Mouse (Mus musculus) gastrocnemius, adult 18-20 months (tissue): ENCODE measurements around the gene Vmn1r193. TPM values are rescaled to one million over a fixed set of nuclear protein-coding genes. Genes with fewer than 3 reads are reported as not detected.
"Not testable (repeated sequence)": the region's sequence is repeated elsewhere in the genome, so short reads cannot be mapped to it uniquely, and the experiment has no call there.

Source experiments
- DNase-seq: peaks from one replicate; pipeline ENCODE4 v3.0.0; 2021; ENCODE audit warnings: low spot score
- long read RNA-seq, 2 experiments: library from polyadenylated mRNA; stranded (forward); transcript quantifications; one replicate each; pipeline ENCODE4 v2.0.0; 2021
- microRNA-seq: library from miRNA; unstranded; fragments of <30 nt; microRNA quantifications from one replicate; pipeline ENCODE4 v1.2.0, GENCODE M21; 2021
- total RNA-seq, 2 experiments: library from RNA; stranded (reverse); gene quantifications; 2 replicates each; pipeline ENCODE4 v1.2.3; 2021

The Vmn1r193 gene
- not detected for total RNA-seq
- long read RNA-seq, experiment 1 = 0 reads
- long read RNA-seq, experiment 2 = 0 reads

DNA sequence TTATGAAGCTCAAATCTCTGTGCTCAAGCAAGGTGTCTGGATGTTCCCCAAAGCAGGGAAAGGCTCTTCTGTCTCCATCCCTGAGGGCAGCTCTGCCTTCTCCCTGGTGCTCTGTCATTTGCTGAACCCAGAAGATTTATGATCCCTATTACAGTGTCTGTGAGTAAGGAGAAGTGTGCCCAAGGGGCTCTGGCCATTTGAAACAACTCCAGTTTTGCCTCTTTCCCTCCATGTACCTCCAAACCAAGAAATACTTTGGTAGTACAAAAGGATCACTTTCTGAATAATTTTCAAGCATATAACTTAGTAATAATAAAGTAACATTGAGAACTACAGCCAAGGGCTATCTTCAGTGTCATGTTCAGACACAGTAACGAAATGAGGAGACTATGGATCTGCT lies at the start of gene Vmn1r193:
Gene Vmn1r193, minus strand, starts transcription at position 101 of the 400 bp plus-strand sequence.
- not testable (repeated sequence) for DNase-seq

DNA sequence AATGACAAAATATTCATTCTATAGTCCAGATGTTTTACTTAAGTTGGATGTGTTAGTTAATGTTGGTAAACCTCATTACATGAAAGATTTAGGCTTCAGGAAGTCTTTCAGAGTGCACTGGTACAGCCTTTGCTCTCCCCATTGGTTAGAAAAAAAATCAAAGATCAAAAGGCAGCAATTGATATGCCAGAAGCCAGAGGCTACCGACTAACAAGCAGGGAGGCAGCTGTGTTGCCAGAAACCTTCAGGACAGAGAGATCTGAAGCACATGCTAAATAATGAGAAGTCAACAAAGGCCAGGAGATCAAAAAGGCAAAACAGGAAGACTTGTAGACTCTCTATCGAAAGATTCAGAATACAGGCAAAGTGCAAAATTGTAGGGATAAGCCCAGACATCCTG lies 48.8 kb upstream of the Vmn1r193 start:
- no peak for DNase-seq

DNA sequence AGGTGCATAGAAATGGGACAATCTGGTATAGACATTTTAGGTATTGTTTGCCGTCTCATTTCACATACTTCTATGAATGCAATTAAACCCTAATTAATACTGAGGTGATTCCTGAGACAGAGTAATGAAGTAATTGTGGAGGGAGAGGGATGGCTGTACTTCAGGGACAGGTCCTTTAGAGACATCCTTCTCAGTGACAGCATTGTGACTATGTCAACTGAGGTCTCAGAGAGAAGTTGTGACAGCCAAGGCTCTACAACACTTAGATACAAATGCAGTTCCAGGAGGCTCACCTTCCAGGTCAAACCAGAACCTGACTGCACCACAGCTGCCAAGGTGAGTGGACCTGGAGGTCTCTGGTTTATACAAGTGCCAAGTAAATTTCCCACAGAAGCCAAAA lies 47.3 kb upstream of the Vmn1r193 start, which contains the start of gene Vmn1r195:
Gene Vmn1r195, plus strand, starts transcription at position 301 of the 400 bp plus-strand sequence.
- DNase-seq = not testable (repeated sequence)

DNA sequence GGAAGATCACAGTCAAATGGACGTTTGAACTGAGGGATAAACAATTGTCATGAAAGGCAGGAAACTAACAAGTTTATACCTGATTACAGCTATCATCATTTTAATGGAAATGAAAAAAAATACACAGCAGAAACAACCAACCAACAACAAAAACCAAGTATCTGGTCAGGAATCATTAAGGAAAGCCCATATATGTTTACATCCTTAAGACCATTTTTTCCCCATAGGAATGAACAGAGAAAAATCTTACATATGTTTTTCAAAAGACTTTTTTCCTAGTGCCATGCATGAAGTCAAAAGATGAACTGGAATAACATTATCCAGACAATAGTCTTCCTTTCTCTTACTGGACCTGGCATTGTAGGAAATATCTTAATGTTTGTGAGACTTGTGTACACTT lies 21.0 kb upstream of the Vmn1r193 start, which contains the start of gene Vmn1r194:
Gene Vmn1r194, plus strand, starts transcription at position 301 of the 400 bp plus-strand sequence.
- DNase-seq = no peak

DNA sequence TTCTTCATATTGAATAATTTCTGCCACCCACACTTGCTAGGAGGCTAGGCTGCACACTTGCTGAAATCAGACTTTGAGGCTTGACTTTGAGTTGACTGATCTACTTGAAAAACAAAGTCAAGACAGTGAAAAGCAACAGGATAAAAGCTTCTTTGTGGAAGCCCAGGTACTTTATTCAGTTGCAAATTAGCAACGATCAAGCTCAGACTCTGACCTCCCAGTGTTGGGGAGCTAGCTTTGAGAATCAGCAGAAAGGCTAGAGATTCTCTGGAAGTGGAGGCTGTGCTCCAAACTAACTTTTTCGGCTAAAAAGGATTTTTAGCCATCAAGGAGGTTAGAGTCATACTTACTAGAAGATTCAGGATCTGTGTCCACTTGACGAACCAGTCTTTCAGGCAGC lies 30.2 kb downstream of the Vmn1r193 start:
- DNase-seq = not testable (repeated sequence)

DNA sequence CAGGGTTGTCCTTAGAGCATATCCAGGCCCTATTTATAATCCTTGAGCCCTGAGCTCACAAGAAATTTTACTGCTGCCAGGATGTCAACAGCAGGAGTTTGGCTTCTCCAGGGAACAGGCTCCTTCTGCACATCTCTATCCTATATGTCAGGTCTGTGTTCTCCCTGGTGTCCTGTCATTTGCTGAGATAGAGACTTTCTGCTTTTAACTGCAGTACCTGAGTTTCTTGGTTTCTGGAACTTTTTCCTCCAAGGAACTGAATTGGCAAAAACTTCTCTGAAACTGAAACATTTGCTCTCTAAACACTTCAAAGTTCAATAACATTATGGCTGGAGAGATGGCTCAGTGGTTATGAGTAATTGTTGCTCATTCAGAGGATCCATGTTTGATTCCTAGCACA lies 31.9 kb downstream of the Vmn1r193 start, which contains the start of gene Vmn1r192:
Gene Vmn1r192, minus strand, starts transcription at position 101 of the 400 bp plus-strand sequence.
- DNase-seq = no peak

DNA sequence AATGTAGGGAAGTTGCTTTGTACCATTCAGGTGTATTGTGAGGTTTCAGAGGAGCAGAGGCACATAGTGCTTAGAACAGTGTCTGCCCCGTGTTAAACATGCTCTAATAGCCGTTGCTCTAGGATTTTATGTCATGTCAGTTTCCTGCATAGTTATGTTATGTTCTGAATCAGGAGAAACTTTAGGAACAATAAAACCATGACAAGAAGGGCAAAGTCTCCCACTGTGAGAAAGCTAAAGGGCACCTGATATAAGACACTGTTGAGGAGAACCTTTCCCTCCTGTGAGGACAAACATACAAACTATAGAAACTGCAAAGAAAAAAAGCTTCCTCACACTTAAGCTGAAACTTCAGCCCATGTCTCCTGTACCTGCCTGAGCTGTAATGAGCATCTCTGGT lies 32.6 kb downstream of the Vmn1r193 start:
- no peak for DNase-seq

DNA sequence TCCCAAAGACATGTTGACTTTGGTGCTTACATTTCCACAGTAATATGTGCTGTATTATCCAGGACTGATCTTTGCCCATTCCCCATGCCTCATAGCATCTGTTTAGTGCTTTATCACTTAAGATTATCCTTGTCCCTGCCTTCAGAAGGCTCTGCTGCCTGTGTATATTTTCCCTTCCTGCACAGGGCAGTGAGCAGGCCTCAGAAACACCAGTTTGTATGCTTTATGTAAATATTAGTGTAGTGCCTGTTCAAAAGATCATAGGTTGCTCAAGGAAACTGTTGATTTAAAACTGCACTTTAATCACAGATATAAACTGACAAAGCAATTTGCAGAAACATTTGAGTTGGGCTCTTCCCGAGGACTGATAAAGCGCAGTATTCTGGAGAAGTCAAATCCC lies 33.6 kb downstream of the Vmn1r193 start:
- DNase-seq = no peak

DNA sequence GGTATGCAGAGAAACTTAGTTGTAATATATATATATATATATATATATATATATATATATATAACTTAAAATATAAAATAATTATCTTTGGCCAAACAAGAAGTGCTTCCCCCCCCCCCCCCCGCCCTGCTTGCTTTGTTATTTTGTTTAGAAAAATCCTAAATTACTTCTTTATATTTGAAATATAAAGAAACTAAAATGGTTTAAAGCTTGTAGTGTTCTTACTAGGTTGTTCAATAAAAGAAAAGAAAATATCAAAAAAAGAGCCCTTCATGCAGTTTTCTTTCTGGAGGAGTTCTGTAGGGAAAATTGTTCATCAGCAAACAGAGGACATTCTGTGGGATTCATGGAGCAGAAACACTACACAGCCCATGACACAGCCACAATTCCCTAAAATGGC lies 39.1 kb downstream of the Vmn1r193 start, which contains the start of gene Vmn1r191:
Gene Vmn1r191, minus strand, starts transcription at position 101 of the 400 bp plus-strand sequence.
- DNase-seq = no peak

DNA sequence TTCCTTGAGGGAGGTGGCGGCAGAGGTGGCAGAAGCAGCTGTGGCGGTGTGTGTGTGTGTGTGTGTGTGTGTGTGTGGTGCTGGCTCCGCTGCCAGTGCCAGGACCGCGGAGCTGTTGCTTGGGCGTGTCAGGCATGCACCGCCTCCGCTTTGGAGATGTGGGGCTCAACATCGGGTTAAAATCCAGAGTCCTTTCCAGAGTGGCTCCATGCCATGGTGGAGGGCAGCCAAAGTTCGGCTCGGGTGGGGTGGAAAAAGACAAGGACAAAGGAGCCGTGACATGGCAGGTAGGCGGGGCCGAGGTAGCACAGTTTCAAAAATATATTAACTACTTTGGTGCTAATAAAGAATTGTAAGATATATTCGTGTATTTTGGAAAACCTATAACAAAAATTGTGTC lies 54.5 kb downstream of the Vmn1r193 start:
- no peak for DNase-seq

Small RNAs within 50 kb of the gene (microRNA-seq; reads per million reads assigned to microRNA genes)
- gene Gm23282 = not detected
- not detected for gene Gm25084

Other genes with a start within 250 kb of the Vmn1r193 start
- not detected for gene Pom121l2, start 242.0 kb downstream of the Vmn1r193 start, total RNA-seq
- gene Prss16, start 213.4 kb downstream of the Vmn1r193 start, total RNA-seq = not detected
- 1 to 10 TPM; 1.6 to 2.2 TPM for gene Hist1h2ah, start 187.6 kb downstream of the Vmn1r193 start, total RNA-seq
- 1 to 10 TPM; 2.1 to 3.6 TPM for gene Hist1h2bk, start 187.3 kb downstream of the Vmn1r193 start, total RNA-seq
- 10 to 100 TPM; 27.1 to 27.8 TPM for gene Hist1h4i, start 181.8 kb downstream of the Vmn1r193 start, total RNA-seq
- 1 to 10 TPM; 2.5 to 2.9 TPM for gene Hist1h2ag, start 180.2 kb downstream of the Vmn1r193 start, total RNA-seq
- 1 to 10 TPM; 2.4 to 2.7 TPM for gene Hist1h2bj, start 179.9 kb downstream of the Vmn1r193 start, total RNA-seq
- gene Vmn1r188, start 138.7 kb downstream of the Vmn1r193 start, total RNA-seq = not detected
- not detected for gene Vmn1r189, start 117.3 kb downstream of the Vmn1r193 start, total RNA-seq
- gene Vmn1r191, start 39.2 kb downstream of the Vmn1r193 start, total RNA-seq = not detected
- not detected for gene Vmn1r192, start 32.0 kb downstream of the Vmn1r193 start, total RNA-seq
- gene Vmn1r194, start 21.1 kb upstream of the Vmn1r193 start, total RNA-seq = not detected
- gene Vmn1r195, start 47.4 kb upstream of the Vmn1r193 start, total RNA-seq = not detected
- not detected for gene Vmn1r196, start 66.8 kb upstream of the Vmn1r193 start, total RNA-seq
- not detected for gene Vmn1r197, start 101.4 kb upstream of the Vmn1r193 start, total RNA-seq
- gene Vmn1r198, start 127.2 kb upstream of the Vmn1r193 start, total RNA-seq = not detected
- gene Vmn1r199, start 156.7 kb upstream of the Vmn1r193 start, total RNA-seq = not detected
- not detected for gene Vmn1r200, start 167.2 kb upstream of the Vmn1r193 start, total RNA-seq
- not detected for gene Vmn1r201, start 248.8 kb upstream of the Vmn1r193 start, total RNA-seq